Mouse (Mus musculus) bone marrow, adult 2 months (tissue): Measurements from ENCODE around the gene Fgf15.

Experiments used
- CTCF ChIP-seq: fragments of 200-500 bp; IDR thresholded peaks from 2 replicates; pipeline ENCODE4 v1.5.1; 2011; ENCODE audit warnings: low read length, control low read depth; ENCODE audit not compliant: control insufficient read depth, insufficient read depth
- POLR2A ChIP-seq: fragments of 200-500 bp; IDR thresholded peaks from 2 replicates; pipeline ENCODE4 v1.6.1; 2011; ENCODE audit warnings: low read depth, mild to moderate bottlenecking, control low read depth, low read length, borderline replicate concordance; ENCODE audit not compliant: control insufficient read depth

- no peak for TF ChIP-seq POLR2A
- no peak for TF ChIP-seq CTCF
Measured at GRCm38 (mm10) chr7:144874226-144874625, 22.1 kb upstream of the Fgf15 start.
